Mouse (Mus musculus): ENCODE results near the gene Tigit.

DNA sequence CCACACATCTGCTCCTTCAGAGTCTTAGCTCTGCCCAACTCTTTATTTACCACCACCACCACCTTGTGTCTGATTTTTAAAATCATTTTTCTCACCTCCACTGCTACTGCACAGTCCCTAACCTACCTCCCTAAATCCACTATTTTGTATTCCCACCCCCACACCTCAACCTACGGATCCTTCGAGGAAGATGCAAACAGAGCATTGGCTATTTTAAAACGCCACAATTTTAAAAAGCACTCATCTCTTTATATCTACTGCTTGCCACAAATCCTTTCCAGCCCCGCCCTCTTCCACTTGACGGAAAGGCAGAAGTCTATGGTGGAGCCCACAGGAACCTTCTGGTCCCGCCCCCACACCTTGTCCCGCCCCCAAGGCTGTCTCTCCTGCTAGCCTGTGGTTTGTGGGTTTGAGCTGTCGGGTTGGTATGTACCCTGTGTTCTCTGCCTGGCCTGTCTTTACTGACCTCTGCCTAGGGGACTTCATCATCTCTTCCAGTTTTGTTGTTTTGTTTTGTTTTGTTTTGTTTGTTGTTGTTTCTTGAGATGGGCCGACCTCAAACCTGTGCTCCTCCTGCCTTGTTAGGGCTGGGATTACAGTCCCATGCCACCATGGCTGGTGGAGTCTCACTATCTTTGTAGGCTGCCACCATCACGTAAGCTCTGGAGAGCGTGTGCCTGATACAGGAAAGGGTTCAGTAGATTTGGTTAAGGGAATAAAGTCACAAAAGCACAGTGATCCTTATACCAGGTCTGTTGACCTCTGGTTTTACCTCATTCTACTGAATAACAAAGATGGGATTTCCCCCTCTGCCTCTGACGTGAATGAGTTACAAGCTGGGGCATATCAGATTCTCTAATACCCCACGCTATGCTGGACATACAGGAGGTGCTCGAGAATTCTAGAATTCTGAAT lies 35.0 kb upstream of the Tigit start:
- TF ChIP-seq GATA1 (IDR thresholded peaks at IDR 0.05; ENCODE audit: borderline replicate concordance, low read length) (no peak), CTCF (IDR thresholded peaks at IDR 0.05; ENCODE audit: low read depth, low read length) (no peak)
